In genomic region chr2:122561221-122561620, GRCm38 (mm10) we compare ENCODE assay signal across 26 mouse cellular contexts. TPM values are rescaled to one million over a fixed set of nuclear protein-coding genes. Genes with fewer than 3 reads are reported as not detected.
A peak's percentile ranks its signal among the peaks of the same experiment; 100 is the strongest.
DNase-seq lines count a peak whose midpoint lies in the region; ATAC-seq and TF ChIP-seq lines count a peak whose summit lies in the region.
"Had no signal": no experiment of that assay in that cellular context is flagged by ENCODE, and none has a peak within 500 bp of the region (broad histone marks: within the 10 kb centered on the region; RNA-seq: fewer than 3 reads in every experiment).

No protein-coding gene starts in this region.

- H3K9ac ChIP-seq in liver, postnatal 0 days (replicated peaks): no peak overlapping the region
- no peak overlapping the region for H3K9ac ChIP-seq in liver, embryonic 11.5 days (ENCODE audit: low read depth, low read length)
- no peak overlapping the region for H3K9ac ChIP-seq in hindbrain, embryonic 12.5 days
- no peak overlapping the region for H3K9ac ChIP-seq in forebrain, embryonic 14.5 days (ENCODE audit: low read length)
- H3K9ac ChIP-seq: embryonic facial prominence, embryonic 13.5 days; forebrain, embryonic 13.5 days; limb, embryonic 15.5 days; midbrain, embryonic 15.5 days had no signal

- no peaks in the 10 kb centered on the region for H3K27me3 ChIP-seq in liver, postnatal 0 days (ENCODE audit: insufficient read depth, low read length)
- no peaks in the 10 kb centered on the region for H3K27me3 ChIP-seq in liver, embryonic 11.5 days (replicated peaks; ENCODE audit: control insufficient read depth, insufficient read depth, low read length)
- H3K27me3 ChIP-seq in hindbrain, embryonic 12.5 days: no peaks in the 10 kb centered on the region
- H3K27me3 ChIP-seq in forebrain, embryonic 14.5 days (replicated peaks; ENCODE audit: control insufficient read depth, insufficient read depth, low read length): no peaks in the 10 kb centered on the region
- H3K27me3 ChIP-seq: embryonic facial prominence, embryonic 13.5 days; forebrain, embryonic 13.5 days; limb, embryonic 15.5 days; midbrain, embryonic 15.5 days had no signal

- H3K36me3 ChIP-seq in liver, postnatal 0 days (replicated peaks; ENCODE audit: insufficient read depth, low read length): no peaks in the 10 kb centered on the region
- no peaks in the 10 kb centered on the region for H3K36me3 ChIP-seq in liver, embryonic 11.5 days (ENCODE audit: control insufficient read depth, insufficient read depth, low read length)
- no peaks in the 10 kb centered on the region for H3K36me3 ChIP-seq in hindbrain, embryonic 12.5 days
- H3K36me3 ChIP-seq in forebrain, embryonic 14.5 days (ENCODE audit: control insufficient read depth, insufficient read depth, low read length): no peaks in the 10 kb centered on the region
- H3K36me3 ChIP-seq: embryonic facial prominence, embryonic 13.5 days; heart, embryonic 10.5 days; hindbrain, embryonic 10.5 days; limb, embryonic 15.5 days; midbrain, embryonic 15.5 days had no signal

- 68% methylated on average over 5 of the region's 5 CpGs for WGBS in liver, postnatal 0 days (ENCODE audit: insufficient replicate concordance)
- WGBS in liver, embryonic 11.5 days: 83% methylated on average over 5 of the region's 5 CpGs
- WGBS in hindbrain, embryonic 12.5 days: 95% methylated on average over 5 of the region's 5 CpGs
- WGBS in forebrain, embryonic 14.5 days: 95% methylated on average over 5 of the region's 5 CpGs

- TF ChIP-seq EP300 in liver, postnatal 0 days (IDR thresholded peaks at IDR 0.05; ENCODE audit: low read depth): no peak

- H3K4me3 ChIP-seq in liver, postnatal 0 days (ENCODE audit: low read depth, low read length): no peak overlapping the region
- H3K4me3 ChIP-seq in liver, embryonic 11.5 days (ENCODE audit: low read depth, low read length): no peak overlapping the region
- no peak overlapping the region for H3K4me3 ChIP-seq in hindbrain, embryonic 12.5 days
- no peak overlapping the region for H3K4me3 ChIP-seq in forebrain, embryonic 14.5 days (ENCODE audit: low read depth, low read length)
- H3K4me3 ChIP-seq: embryonic facial prominence, embryonic 13.5 days; erythroblast, embryonic 14.5 days; forebrain, embryonic 13.5 days; heart, embryonic 10.5 days; hindbrain, embryonic 10.5 days; left cerebral cortex, adult 2 months; limb, embryonic 15.5 days; midbrain, embryonic 15.5 days; myocyte had no signal

- no peak for TF ChIP-seq CTCF in liver, postnatal 0 days (IDR thresholded peaks at IDR 0.05; ENCODE audit: low read depth)

- no peak overlapping the region for H3K27ac ChIP-seq in liver, postnatal 0 days (ENCODE audit: low read depth)
- no peak overlapping the region for H3K27ac ChIP-seq in liver, embryonic 11.5 days (ENCODE audit: low read depth, low read length)
- no peak overlapping the region for H3K27ac ChIP-seq in hindbrain, embryonic 12.5 days
- no peak overlapping the region for H3K27ac ChIP-seq in forebrain, embryonic 14.5 days (ENCODE audit: low read depth, low read length)
- H3K27ac ChIP-seq: embryonic facial prominence, embryonic 13.5 days; forebrain, embryonic 13.5 days; heart, embryonic 10.5 days; hindbrain, embryonic 10.5 days; left cerebral cortex, adult 2 months; limb, embryonic 15.5 days; midbrain, embryonic 15.5 days; stomach, postnatal 0 days had no signal

- H3K4me1 ChIP-seq in liver, postnatal 0 days (ENCODE audit: insufficient read depth): no peaks in the 10 kb centered on the region
- no peaks in the 10 kb centered on the region for H3K4me1 ChIP-seq in liver, embryonic 11.5 days (replicated peaks; ENCODE audit: control insufficient read depth, insufficient read depth, low read length)
- no peaks in the 10 kb centered on the region for H3K4me1 ChIP-seq in hindbrain, embryonic 12.5 days
- H3K4me1 ChIP-seq in forebrain, embryonic 14.5 days (ENCODE audit: control insufficient read depth, insufficient read depth, low read length): no peaks in the 10 kb centered on the region
- H3K4me1 ChIP-seq: embryonic facial prominence, embryonic 13.5 days; forebrain, embryonic 13.5 days; heart, embryonic 10.5 days; hindbrain, embryonic 10.5 days; limb, embryonic 15.5 days; midbrain, embryonic 15.5 days had no signal

- ATAC-seq in liver, postnatal 0 days: peak; percentile 41
- no peak for ATAC-seq in liver, embryonic 11.5 days (replicated peaks; ENCODE audit: low FRiP score)
- ATAC-seq in common myeloid progenitor, adult 5-6 weeks (replicated peaks; ENCODE audit: low read depth, poor library complexity, severe bottlenecking): peak; percentile 80
- peak; percentile 77 for ATAC-seq in megakaryocyte-erythroid progenitor cell, adult 5-6 weeks (replicated peaks; ENCODE audit: low FRiP score, low TSS enrichment, poor library complexity, severe bottlenecking)
- ATAC-seq in hindbrain, embryonic 12.5 days (ENCODE audit: low FRiP score): no peak
- no peak for ATAC-seq in forebrain, embryonic 14.5 days
- ATAC-seq: forebrain, embryonic 13.5 days; midbrain, embryonic 15.5 days had no signal

- H3K4me2 ChIP-seq in liver, postnatal 0 days (ENCODE audit: low read depth, low read length): no peak overlapping the region
- H3K4me2 ChIP-seq in liver, embryonic 11.5 days: no peak overlapping the region
- no peak overlapping the region for H3K4me2 ChIP-seq in hindbrain, embryonic 12.5 days (replicated peaks)
- H3K4me2 ChIP-seq in forebrain, embryonic 14.5 days (ENCODE audit: low read length): no peak overlapping the region
- H3K4me2 ChIP-seq: embryonic facial prominence, embryonic 13.5 days; forebrain, embryonic 13.5 days; limb, embryonic 15.5 days; midbrain, embryonic 15.5 days had no signal

- H3K9me3 ChIP-seq in liver, postnatal 0 days (ENCODE audit: low read length): no peaks in the 10 kb centered on the region
- H3K9me3 ChIP-seq in liver, embryonic 11.5 days (ENCODE audit: control insufficient read depth, low read length): no peaks in the 10 kb centered on the region
- H3K9me3 ChIP-seq in hindbrain, embryonic 12.5 days (replicated peaks): no peaks in the 10 kb centered on the region
- H3K9me3 ChIP-seq in forebrain, embryonic 14.5 days (replicated peaks; ENCODE audit: control insufficient read depth, low read length): no peaks in the 10 kb centered on the region
- H3K9me3 ChIP-seq: embryonic facial prominence, embryonic 13.5 days; forebrain, embryonic 13.5 days; heart, embryonic 10.5 days; hindbrain, embryonic 10.5 days; limb, embryonic 15.5 days; midbrain, embryonic 15.5 days had no signal

- peak; percentile 43 for DNase-seq in liver, postnatal 0 days
- no peak for DNase-seq in liver, embryonic 11.5 days (ENCODE audit: low spot score)
- no peak for DNase-seq in embryo, embryonic 10 days (ENCODE audit: low spot score)
- DNase-seq in urinary bladder, adult 18-20 months (ENCODE audit: low spot score in 2 of 2): no peak
- no peak for DNase-seq in forebrain, embryonic 14.5 days (ENCODE audit: low spot score)
- DNase-seq: adrenal gland, postnatal 25 days; cerebellum, adult 11-12 months; cerebellum, postnatal 10 days; embryo, embryonic 11 days; kidney, adult 18-20 months; left cerebral cortex, postnatal 4 days; lung, adult 18-20 months; lung, postnatal 14 days had no signal

RNA-seq across cellular contexts. Expression of gene Gatm, which starts 49.9 kb away (rescaled TPM):
- 28.0 and 30.6 TPM in 2 replicates for polyA plus RNA-seq in liver, postnatal 0 days (2015; fragmentation: Nextera tagmentation; extraction: Ambion mirVana)
- 24.5 and 25.5 TPM in 2 replicates for polyA plus RNA-seq in liver, embryonic 11.5 days (2014; fragmentation: Nextera tagmentation; extraction: Ambion mirVana)
- 53.5 and 60.9 TPM in 2 replicates for total RNA-seq in common myeloid progenitor, adult 5-6 weeks (2017)
- 154 and 166 TPM in 2 replicates for total RNA-seq in megakaryocyte-erythroid progenitor cell, adult 5-6 weeks (2014; fragmentation: Nextera tagmentation)
- total RNA-seq in megakaryocyte-erythroid progenitor cell, adult 5-6 weeks (2017): 110 and 122 TPM in 2 replicates
- 18.1 and 21.4 TPM in 2 replicates for polyA plus RNA-seq in hindbrain, embryonic 12.5 days (2016; fragmentation: Nextera tagmentation; extraction: Ambion mirVana)
- polyA plus RNA-seq in forebrain, embryonic 14.5 days (2014; fragmentation: Nextera tagmentation; extraction: Ambion mirVana): 26.1 and 32.5 TPM in 2 replicates

Comparison
In these comparisons a context has a peak if more than half of its experiments do, and no peak if none do; other contexts are left out.
1. ATAC-seq: peak in liver, postnatal 0 days (single experiment), common myeloid progenitor, adult 5-6 weeks (single experiment) and megakaryocyte-erythroid progenitor cell, adult 5-6 weeks (single experiment); none in liver, embryonic 11.5 days (single experiment), hindbrain, embryonic 12.5 days (single experiment) and forebrain, embryonic 14.5 days (single experiment).